Comparison of ENCODE assay signal across 18 mouse cellular contexts in the genomic region with DNA sequence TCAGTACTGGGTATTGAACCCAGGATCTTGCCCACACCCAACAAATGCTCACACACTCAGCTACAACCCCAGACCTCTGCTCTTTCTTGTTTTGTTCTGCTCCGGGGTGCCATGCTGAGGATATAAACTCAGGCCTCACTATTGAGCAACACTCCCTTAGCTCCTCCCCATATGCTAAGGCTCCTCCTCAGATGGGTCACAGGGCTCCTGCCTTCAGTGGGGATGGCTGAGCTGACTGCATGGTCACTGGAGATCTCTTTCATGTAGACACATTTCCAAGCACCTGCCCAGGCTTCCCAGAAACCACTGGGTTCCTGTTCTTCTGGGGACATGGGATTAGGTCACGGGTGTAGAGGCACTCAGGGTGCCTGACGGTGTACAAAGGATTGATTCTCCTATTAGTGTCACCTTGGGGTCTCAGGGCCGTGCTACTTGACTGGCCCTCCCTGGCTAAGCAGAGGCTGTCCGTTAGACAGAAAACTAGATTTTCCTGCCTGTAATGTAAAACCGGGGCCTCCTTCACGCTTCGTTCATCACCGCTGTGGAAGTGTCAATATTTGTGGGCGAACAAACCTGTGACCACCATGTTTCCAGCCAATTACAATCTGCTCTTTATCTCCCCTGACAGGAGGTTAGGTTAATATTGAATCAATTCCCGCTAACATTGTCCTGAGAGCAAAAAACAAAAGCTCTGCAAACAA.
DNase-seq lines count a peak whose midpoint lies in the region; ATAC-seq and TF ChIP-seq lines count a peak whose summit lies in the region.
"Had no signal": no experiment of that assay in that cellular context is flagged by ENCODE, and none has a peak within 500 bp of the region (broad histone marks: within the 10 kb centered on the region; RNA-seq: fewer than 3 reads in every experiment).

No protein-coding gene starts in this region.

- no peak for TF ChIP-seq EP300 in liver, postnatal 0 days (IDR thresholded peaks at IDR 0.05; ENCODE audit: low read depth)

- H3K27me3 ChIP-seq in forebrain, embryonic 12.5 days = no peaks in the 10 kb centered on the region
- H3K27me3 ChIP-seq in forebrain, embryonic 11.5 days (ENCODE audit: control insufficient read depth, insufficient read depth, low read length) = no peaks in the 10 kb centered on the region
- H3K27me3 ChIP-seq in liver, postnatal 0 days (ENCODE audit: insufficient read depth, low read length) = no peaks in the 10 kb centered on the region
- H3K27me3 ChIP-seq in liver, embryonic 11.5 days (replicated peaks; ENCODE audit: control insufficient read depth, insufficient read depth, low read length) = no peaks in the 10 kb centered on the region
- H3K27me3 ChIP-seq in stomach, embryonic 14.5 days (ENCODE audit: control insufficient read depth, insufficient read depth, low read length) = no peaks in the 10 kb centered on the region
- H3K27me3 ChIP-seq: limb, embryonic 15.5 days had no signal

- H3K27ac ChIP-seq in forebrain, embryonic 12.5 days = no peak overlapping the region
- H3K27ac ChIP-seq in forebrain, embryonic 11.5 days (ENCODE audit: low read depth, low read length) = no peak overlapping the region
- H3K27ac ChIP-seq in liver, postnatal 0 days (ENCODE audit: low read depth) = 0 out of 2 replicates have a peak overlapping the region, but pooled peaks have one; percentile 29
- H3K27ac ChIP-seq in liver, embryonic 11.5 days (ENCODE audit: low read depth, low read length) = no peak overlapping the region
- 0 out of 2 replicates have a peak overlapping the region, but pooled peaks have one; percentile 6 for H3K27ac ChIP-seq in stomach, embryonic 14.5 days (ENCODE audit: low read length)
- H3K27ac ChIP-seq in gastrocnemius, adult 2 months = no peak overlapping the region
- H3K27ac ChIP-seq: heart, adult 2 months; limb, embryonic 15.5 days had no signal

- no peak for DNase-seq in forebrain, embryonic 11.5 days (ENCODE audit: low spot score)
- no peak for DNase-seq in liver, postnatal 0 days
- no peak for DNase-seq in liver, embryonic 11.5 days (ENCODE audit: low spot score)
- peak; percentile 8 for DNase-seq in embryo, embryonic 9.5 days (ENCODE audit: extremely low spot score)
- no peak for DNase-seq in gastrocnemius, adult 2 months
- DNase-seq: cerebellum, postnatal 25 days; heart, adult 2 months; heart, postnatal 10 days; kidney, postnatal 25 days; lung, postnatal 14 days; retina, postnatal 1 day; thymus, postnatal 25 days had no signal

- TF ChIP-seq CTCF in liver, postnatal 0 days (IDR thresholded peaks at IDR 0.05; ENCODE audit: low read depth) = no peak
- TF ChIP-seq CTCF in gastrocnemius, adult 2 months (IDR thresholded peaks at IDR 0.05) = no peak

- H3K4me1 ChIP-seq in forebrain, embryonic 12.5 days = 0 out of 2 replicates have a peak, but pooled peaks cover 10% of the 10 kb centered on the region
- H3K4me1 ChIP-seq in forebrain, embryonic 11.5 days (replicated peaks; ENCODE audit: control insufficient read depth, insufficient read depth, low read length) = no peaks in the 10 kb centered on the region
- peaks cover 10% of the 10 kb centered on the region for H3K4me1 ChIP-seq in liver, postnatal 0 days (ENCODE audit: insufficient read depth)
- H3K4me1 ChIP-seq in liver, embryonic 11.5 days (replicated peaks; ENCODE audit: control insufficient read depth, insufficient read depth, low read length) = no peaks in the 10 kb centered on the region
- H3K4me1 ChIP-seq in stomach, embryonic 14.5 days (ENCODE audit: control insufficient read depth, insufficient read depth, low read length) = no peaks in the 10 kb centered on the region
- H3K4me1 ChIP-seq: limb, embryonic 15.5 days had no signal

- no peak overlapping the region for H3K4me2 ChIP-seq in forebrain, embryonic 12.5 days
- no peak overlapping the region for H3K4me2 ChIP-seq in forebrain, embryonic 11.5 days (ENCODE audit: low read depth, low read length, severe bottlenecking)
- peak overlapping the region; percentile 18; the same call in 1 of the 2 replicates for H3K4me2 ChIP-seq in liver, postnatal 0 days (ENCODE audit: low read depth, low read length)
- H3K4me2 ChIP-seq in liver, embryonic 11.5 days = no peak overlapping the region
- H3K4me2 ChIP-seq in stomach, embryonic 14.5 days (replicated peaks; ENCODE audit: low read depth, low read length) = no peak overlapping the region
- H3K4me2 ChIP-seq: limb, embryonic 15.5 days had no signal

- ATAC-seq in forebrain, embryonic 12.5 days (ENCODE audit: low FRiP score) = 0 out of 2 replicates have a peak, but pooled peaks have one; percentile 27
- ATAC-seq in forebrain, embryonic 11.5 days (replicated peaks; ENCODE audit: low FRiP score) = no peak
- peak; percentile 77 for ATAC-seq in liver, postnatal 0 days
- ATAC-seq in liver, embryonic 11.5 days (replicated peaks; ENCODE audit: low FRiP score) = no peak
- ATAC-seq in stomach, embryonic 14.5 days (ENCODE audit: insufficient number of reproducible peaks, insufficient read depth, low FRiP score, low read depth) = peak; percentile 19; the same call in 1 of the 2 replicates
- ATAC-seq in megakaryocyte progenitor cell, adult 5-6 weeks (replicated peaks; ENCODE audit: poor library complexity) = no peak
- ATAC-seq: forebrain, embryonic 14.5 days; inflammation-experienced regulatory T-cells, adult 6 months had no signal

- intact Hi-C loops in gastrocnemius, adult 2 months (cut with DNase I) = no loop called here

- no peak overlapping the region for H3K9ac ChIP-seq in forebrain, embryonic 12.5 days
- no peak overlapping the region for H3K9ac ChIP-seq in forebrain, embryonic 11.5 days (ENCODE audit: low read length)
- H3K9ac ChIP-seq in liver, postnatal 0 days (replicated peaks) = no peak overlapping the region
- H3K9ac ChIP-seq in liver, embryonic 11.5 days (ENCODE audit: low read depth, low read length) = no peak overlapping the region
- no peak overlapping the region for H3K9ac ChIP-seq in stomach, embryonic 14.5 days (replicated peaks; ENCODE audit: low read depth, low read length)
- H3K9ac ChIP-seq: limb, embryonic 15.5 days had no signal

- H3K36me3 ChIP-seq in forebrain, embryonic 12.5 days (replicated peaks) = no peaks in the 10 kb centered on the region
- no peaks in the 10 kb centered on the region for H3K36me3 ChIP-seq in forebrain, embryonic 11.5 days (ENCODE audit: control insufficient read depth, insufficient read depth, low read length)
- H3K36me3 ChIP-seq in liver, postnatal 0 days (replicated peaks; ENCODE audit: insufficient read depth, low read length) = no peaks in the 10 kb centered on the region
- no peaks in the 10 kb centered on the region for H3K36me3 ChIP-seq in liver, embryonic 11.5 days (ENCODE audit: control insufficient read depth, insufficient read depth, low read length)
- H3K36me3 ChIP-seq in stomach, embryonic 14.5 days (ENCODE audit: control insufficient read depth, insufficient read depth, low read length) = no peaks in the 10 kb centered on the region
- H3K36me3 ChIP-seq: limb, embryonic 15.5 days had no signal

- no peak overlapping the region for H3K4me3 ChIP-seq in forebrain, embryonic 12.5 days (replicated peaks)
- no peak overlapping the region for H3K4me3 ChIP-seq in forebrain, embryonic 11.5 days (ENCODE audit: low read depth, low read length)
- H3K4me3 ChIP-seq in liver, postnatal 0 days (ENCODE audit: low read depth, low read length) = no peak overlapping the region
- no peak overlapping the region for H3K4me3 ChIP-seq in liver, embryonic 11.5 days (ENCODE audit: low read depth, low read length)
- no peak overlapping the region for H3K4me3 ChIP-seq in stomach, embryonic 14.5 days (ENCODE audit: low read depth, low read length)
- H3K4me3 ChIP-seq in gastrocnemius, adult 2 months = no peak overlapping the region
- H3K4me3 ChIP-seq: heart, adult 2 months; limb, embryonic 15.5 days had no signal

- no peaks in the 10 kb centered on the region for H3K9me3 ChIP-seq in forebrain, embryonic 12.5 days
- no peaks in the 10 kb centered on the region for H3K9me3 ChIP-seq in forebrain, embryonic 11.5 days (ENCODE audit: control insufficient read depth, low read length)
- no peaks in the 10 kb centered on the region; the same call in 1 of the 2 replicates for H3K9me3 ChIP-seq in liver, postnatal 0 days (ENCODE audit: low read length)
- H3K9me3 ChIP-seq in liver, embryonic 11.5 days (ENCODE audit: control insufficient read depth, low read length) = no peaks in the 10 kb centered on the region
- H3K9me3 ChIP-seq in stomach, embryonic 14.5 days (ENCODE audit: control insufficient read depth, low read depth, low read length) = no peaks in the 10 kb centered on the region
- H3K9me3 ChIP-seq: limb, embryonic 15.5 days had no signal

- 57% methylated on average over 11 of the region's 11 CpGs for WGBS in forebrain, embryonic 12.5 days
- WGBS in forebrain, embryonic 11.5 days = 66% methylated on average over 11 of the region's 11 CpGs
- WGBS in liver, postnatal 0 days (ENCODE audit: insufficient replicate concordance) = 46% methylated on average over 11 of the region's 11 CpGs
- 53% methylated on average over 11 of the region's 11 CpGs for WGBS in liver, embryonic 11.5 days
- 28% methylated on average over 11 of the region's 11 CpGs for WGBS in stomach, embryonic 14.5 days

Comparison
In these comparisons a context has a peak if more than half of its experiments do, and no peak if none do; other contexts are left out.
1. ATAC-seq: peak in forebrain, embryonic 12.5 days (single experiment), liver, postnatal 0 days (single experiment) and stomach, embryonic 14.5 days (single experiment); none in forebrain, embryonic 11.5 days (single experiment), liver, embryonic 11.5 days (single experiment) and megakaryocyte progenitor cell, adult 5-6 weeks (single experiment).
2. H3K27ac ChIP-seq: peak in liver, postnatal 0 days (single experiment) and stomach, embryonic 14.5 days (single experiment); none in forebrain, embryonic 12.5 days (single experiment), forebrain, embryonic 11.5 days (single experiment), liver, embryonic 11.5 days (single experiment) and gastrocnemius, adult 2 months (single experiment).